9 mouse cellular contexts compared by ENCODE assay signal in genomic region chr1:153345699-153346291, GRCm38 (mm10). TPM values are rescaled to one million over a fixed set of nuclear protein-coding genes. Genes with fewer than 3 reads are reported as not detected.
A peak's percentile ranks its signal among the peaks of the same experiment; 100 is the strongest.
DNase-seq lines count a peak whose midpoint lies in the region; ATAC-seq lines count a peak whose summit lies in the region.
"Had no signal": no experiment of that assay in that cellular context is flagged by ENCODE, and none has a peak within 500 bp of the region (broad histone marks: within the 10 kb centered on the region; RNA-seq: fewer than 3 reads in every experiment).

No protein-coding gene starts in this region.

- no peaks in the 10 kb centered on the region for H3K9me3 ChIP-seq in hindbrain, embryonic 16.5 days (ENCODE audit: control insufficient read depth, low read length)
- no peaks in the 10 kb centered on the region for H3K9me3 ChIP-seq in neural tube, embryonic 12.5 days
- H3K9me3 ChIP-seq: liver, embryonic 15.5 days had no signal

- H3K9ac ChIP-seq in hindbrain, embryonic 16.5 days (ENCODE audit: low read depth, low read length), result peak overlapping the region; percentile 50
- no peak overlapping the region for H3K9ac ChIP-seq in neural tube, embryonic 12.5 days
- H3K9ac ChIP-seq: liver, embryonic 15.5 days had no signal

- H3K27ac ChIP-seq in hindbrain, embryonic 16.5 days (ENCODE audit: low read depth, low read length), result no peak overlapping the region; the same call in 1 of the 2 replicates
- H3K27ac ChIP-seq in neural tube, embryonic 12.5 days, result no peak overlapping the region
- H3K27ac ChIP-seq: liver, embryonic 15.5 days had no signal

- H3K4me2 ChIP-seq in hindbrain, embryonic 16.5 days (ENCODE audit: low read length), result peak overlapping the region; percentile 53
- peak overlapping the region; percentile 50 for H3K4me2 ChIP-seq in neural tube, embryonic 12.5 days (replicated peaks)
- H3K4me2 ChIP-seq: liver, embryonic 15.5 days had no signal

- intact Hi-C loops in left cerebral cortex, postnatal 4 days (cut with DNase I), result no loop called here
- intact Hi-C loops in left cerebral cortex, postnatal 14 days (cut with DNase I), result no loop called here

- 48% methylated on average over 16 of the region's 16 CpGs for WGBS in hindbrain, embryonic 16.5 days
- WGBS in neural tube, embryonic 12.5 days, result 52% methylated on average over 16 of the region's 16 CpGs

- DNase-seq in left cerebral cortex, postnatal 4 days, result peak; percentile 37
- no peak for DNase-seq in left cerebral cortex, adult 8-10 months (ENCODE audit: low spot score in 2 of 2)
- DNase-seq in cerebellum, postnatal 14 days, result peak; percentile 56 to 69
- DNase-seq in left cerebral cortex, postnatal 14 days (ENCODE audit: low spot score in 2 of 2), result no peak
- no peak for DNase-seq in layer of hippocampus, adult 11-12 months (ENCODE audit: low spot score)

- H3K4me1 ChIP-seq in hindbrain, embryonic 16.5 days (ENCODE audit: control insufficient read depth, insufficient read depth, low read depth, low read length), result no peaks in the 10 kb centered on the region
- no peaks in the 10 kb centered on the region for H3K4me1 ChIP-seq in neural tube, embryonic 12.5 days
- H3K4me1 ChIP-seq: liver, embryonic 15.5 days had no signal

- H3K4me3 ChIP-seq in hindbrain, embryonic 16.5 days (ENCODE audit: low read length), result peak overlapping the region; percentile 41
- H3K4me3 ChIP-seq in neural tube, embryonic 12.5 days, result peak overlapping the region; percentile 24
- H3K4me3 ChIP-seq: liver, embryonic 15.5 days had no signal

- H3K36me3 ChIP-seq in hindbrain, embryonic 16.5 days (ENCODE audit: control insufficient read depth, insufficient read depth, low read length), result no peaks in the 10 kb centered on the region
- H3K36me3 ChIP-seq in neural tube, embryonic 12.5 days, result no peaks in the 10 kb centered on the region
- H3K36me3 ChIP-seq: liver, embryonic 15.5 days had no signal

- H3K27me3 ChIP-seq in hindbrain, embryonic 16.5 days (replicated peaks; ENCODE audit: control insufficient read depth, insufficient read depth, low read length), result no peaks in the 10 kb centered on the region
- H3K27me3 ChIP-seq in neural tube, embryonic 12.5 days (replicated peaks), result no peaks in the 10 kb centered on the region
- H3K27me3 ChIP-seq: liver, embryonic 15.5 days had no signal

- ATAC-seq in hindbrain, embryonic 16.5 days, result peak; percentile 82
- ATAC-seq in neural tube, embryonic 12.5 days (ENCODE audit: low FRiP score, low read depth), result peak; percentile 48; the same call in 1 of the 2 replicates
- no peak for ATAC-seq in CD4-positive, CD25-positive, alpha-beta regulatory T cell, adult 4 months

RNA-seq across cellular contexts. Expression of gene Lamc1, which starts 13.2 kb away (rescaled TPM):
- total RNA-seq in left cerebral cortex, postnatal 4 days (2021), result 10 to 100 TPM; 41.9 to 46.2 TPM
- 10 to 100 TPM; 23.8 to 28.5 (median 27.2) TPM for total RNA-seq in left cerebral cortex, adult 8-10 months (2022)
- 15.4 and 19.1 TPM in 2 replicates for polyA plus RNA-seq in hindbrain, embryonic 16.5 days (2015; fragmentation: Nextera tagmentation; extraction: Ambion mirVana)
- 31.7 and 36.8 TPM in 2 replicates for polyA plus RNA-seq in neural tube, embryonic 12.5 days (2016; fragmentation: Nextera tagmentation; extraction: Ambion mirVana)
- 10 to 100 TPM; 11.6 to 12.5 TPM for polyA plus RNA-seq in CD4-positive, CD25-positive, alpha-beta regulatory T cell, adult 4 months (2017; shearing (Covaris generic))
- total RNA-seq in left cerebral cortex, postnatal 14 days (2021), result 10 to 100 TPM; 40.8 to 46.8 TPM

Comparison
In these comparisons a context has a peak if more than half of its experiments do, and no peak if none do; other contexts are left out.
1. DNase-seq: peak in left cerebral cortex, postnatal 4 days (single experiment) and cerebellum, postnatal 14 days (2 of 2); none in left cerebral cortex, adult 8-10 months (0 of 2), left cerebral cortex, postnatal 14 days (0 of 2) and layer of hippocampus, adult 11-12 months (single experiment).